Mouse (Mus musculus): ENCODE measurements around the gene Nt5c2. TPM values are rescaled to one million over a fixed set of nuclear protein-coding genes. Genes with fewer than 3 reads are reported as not detected.

Nt5c2 gene
- polyA plus RNA-seq, 1 experiment from 2014 or later = 106 TPM

DNA sequence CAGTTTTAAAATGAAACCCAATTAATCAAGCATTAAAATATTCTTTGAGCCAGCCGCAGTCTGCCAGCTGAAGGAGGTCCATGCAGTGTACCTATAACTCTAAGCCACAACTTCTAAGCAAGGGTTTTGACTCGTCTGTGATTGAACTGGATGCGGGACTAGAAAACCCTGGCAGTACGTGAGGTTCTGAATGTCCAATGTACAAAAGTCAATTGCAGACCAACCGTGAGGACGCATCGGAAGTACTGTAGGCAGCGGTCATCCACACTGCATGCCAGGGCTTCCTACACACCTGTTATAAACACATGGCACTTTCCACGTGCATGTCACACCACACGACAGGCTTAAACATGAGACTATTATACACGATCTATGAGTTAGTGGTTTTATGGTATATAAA is 101.3 kb downstream of the Nt5c2 start:
- 92% methylated on average over 11 of the region's 11 CpGs for WGBS
- ATAC-seq (ENCODE audit: insufficient number of reproducible peaks, insufficient read depth, low FRiP score, low read depth) = no peak

DNA sequence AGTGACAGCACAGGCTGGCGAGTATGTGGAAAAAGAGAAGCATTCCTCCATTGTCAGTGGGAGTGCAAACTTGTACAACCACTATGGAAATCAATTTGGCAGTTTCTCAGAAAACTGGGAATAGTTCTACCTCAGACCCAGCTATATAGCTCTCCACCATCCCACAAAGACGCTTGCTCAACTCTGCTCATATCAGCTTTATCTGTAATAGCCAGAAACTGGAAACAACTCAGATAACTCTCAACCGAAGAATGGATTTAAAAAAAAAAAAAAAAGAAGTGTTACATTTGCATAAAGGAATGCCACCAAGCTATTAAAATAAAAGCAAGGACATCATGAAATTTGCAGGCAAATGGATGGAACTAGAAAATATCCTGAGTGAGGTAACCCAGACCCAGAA is 103.5 kb downstream of the Nt5c2 start:
- Histone ChIP-seq H3K27me3 (ENCODE audit: control insufficient read depth, insufficient read depth, low read length) (no peaks in the 10 kb centered on the region), H3K27ac (ENCODE audit: low read length) (no peak overlapping the region), H3K36me3 (ENCODE audit: control insufficient read depth, insufficient read depth, low read length) (no peaks in the 10 kb centered on the region), H3K4me3 (ENCODE audit: low read depth, low read length) (no peak overlapping the region), H3K4me1 (ENCODE audit: control insufficient read depth, insufficient read depth, low read length) (no peaks in the 10 kb centered on the region), H3K4me2 (replicated peaks; ENCODE audit: low read depth, low read length) (no peak overlapping the region), H3K9ac (replicated peaks; ENCODE audit: low read depth, low read length) (no peak overlapping the region), H3K9me3 (ENCODE audit: control insufficient read depth, low read depth, low read length) (no peaks in the 10 kb centered on the region)
- ATAC-seq (ENCODE audit: insufficient number of reproducible peaks, insufficient read depth, low FRiP score, low read depth) = no peak
- 83% methylated on average over 3 of the region's 3 CpGs for WGBS

More for the DNA sequence above, 101.3 kb downstream of the Nt5c2 start:
- Histone ChIP-seq H3K4me3 (ENCODE audit: low read depth, low read length) (no peak overlapping the region), H3K4me2 (replicated peaks; ENCODE audit: low read depth, low read length) (no peak overlapping the region), H3K36me3 (ENCODE audit: control insufficient read depth, insufficient read depth, low read length) (no peaks in the 10 kb centered on the region), H3K9ac (replicated peaks; ENCODE audit: low read depth, low read length) (no peak overlapping the region), H3K9me3 (ENCODE audit: control insufficient read depth, low read depth, low read length) (no peaks in the 10 kb centered on the region), H3K27me3 (ENCODE audit: control insufficient read depth, insufficient read depth, low read length) (no peaks in the 10 kb centered on the region), H3K27ac (ENCODE audit: low read length) (no peak overlapping the region), H3K4me1 (ENCODE audit: control insufficient read depth, insufficient read depth, low read length) (no peaks in the 10 kb centered on the region)

DNA sequence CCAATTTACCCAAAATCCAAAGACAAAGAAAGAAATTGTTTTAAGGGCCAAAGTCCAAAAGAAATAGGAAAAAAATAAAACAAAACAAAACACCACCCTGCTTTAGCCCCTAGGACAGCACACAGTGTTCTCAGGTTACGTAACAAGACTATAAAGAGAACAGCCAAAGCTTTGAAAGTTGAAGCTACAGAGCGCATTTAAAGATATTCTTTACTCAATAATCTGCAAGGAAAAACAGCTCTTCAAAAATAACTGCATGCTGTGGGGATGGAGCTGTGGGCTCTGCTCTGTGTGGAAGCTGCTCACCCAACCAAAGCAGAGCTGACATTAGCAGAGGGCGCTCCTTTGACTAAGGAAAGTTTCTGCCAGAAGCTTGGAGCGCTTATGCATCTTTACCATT is 106.0 kb downstream of the Nt5c2 start:
- H3K27ac ChIP-seq (ENCODE audit: low read length) = no peak overlapping the region
- ATAC-seq (ENCODE audit: insufficient number of reproducible peaks, insufficient read depth, low FRiP score, low read depth) = no peak
- no peaks in the 10 kb centered on the region for H3K27me3 ChIP-seq (ENCODE audit: control insufficient read depth, insufficient read depth, low read length)
- H3K4me1 ChIP-seq (ENCODE audit: control insufficient read depth, insufficient read depth, low read length) = no peaks in the 10 kb centered on the region
- H3K9ac ChIP-seq (replicated peaks; ENCODE audit: low read depth, low read length) = no peak overlapping the region
- H3K4me2 ChIP-seq (replicated peaks; ENCODE audit: low read depth, low read length) = no peak overlapping the region
- H3K4me3 ChIP-seq (ENCODE audit: low read depth, low read length) = no peak overlapping the region
- peaks cover 5% of the 10 kb centered on the region; the same call in 1 of the 2 replicates for H3K36me3 ChIP-seq (ENCODE audit: control insufficient read depth, insufficient read depth, low read length)
- WGBS = 78% methylated on average over 4 of the region's 4 CpGs
- no peaks in the 10 kb centered on the region for H3K9me3 ChIP-seq (ENCODE audit: control insufficient read depth, low read depth, low read length)

DNA sequence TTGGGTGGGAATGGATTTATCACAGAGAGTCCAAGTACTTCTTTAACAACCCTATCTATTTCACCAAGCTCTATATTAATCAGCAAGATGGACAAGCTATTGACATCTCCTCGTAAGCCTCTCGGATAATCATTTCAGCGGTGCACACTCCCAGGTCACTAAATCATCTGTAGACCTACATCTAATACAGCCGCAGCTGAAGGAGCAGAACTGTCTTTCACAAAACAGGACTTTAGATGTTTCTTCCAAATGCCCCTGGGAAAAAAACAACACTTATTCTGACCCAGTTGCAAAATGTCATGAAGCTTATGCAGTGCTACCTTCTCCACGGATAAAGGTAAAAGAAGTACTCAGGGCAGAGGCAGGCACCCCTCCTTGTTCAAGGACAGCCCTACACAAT is 106.7 kb downstream of the Nt5c2 start:
- Histone ChIP-seq H3K27me3 (ENCODE audit: control insufficient read depth, insufficient read depth, low read length) (no peaks in the 10 kb centered on the region), H3K9ac (replicated peaks; ENCODE audit: low read depth, low read length) (no peak overlapping the region), H3K9me3 (ENCODE audit: control insufficient read depth, low read depth, low read length) (no peaks in the 10 kb centered on the region), H3K4me2 (replicated peaks; ENCODE audit: low read depth, low read length) (no peak overlapping the region), H3K36me3 (ENCODE audit: control insufficient read depth, insufficient read depth, low read length) (peaks cover 11% of the 10 kb centered on the region; the same call in 1 of the 2 replicates), H3K27ac (ENCODE audit: low read length) (no peak overlapping the region), H3K4me1 (ENCODE audit: control insufficient read depth, insufficient read depth, low read length) (no peaks in the 10 kb centered on the region), H3K4me3 (ENCODE audit: low read depth, low read length) (no peak overlapping the region)
- WGBS = 79% methylated on average over 5 of the region's 5 CpGs
- ATAC-seq (ENCODE audit: insufficient number of reproducible peaks, insufficient read depth, low FRiP score, low read depth) = no peak

DNA sequence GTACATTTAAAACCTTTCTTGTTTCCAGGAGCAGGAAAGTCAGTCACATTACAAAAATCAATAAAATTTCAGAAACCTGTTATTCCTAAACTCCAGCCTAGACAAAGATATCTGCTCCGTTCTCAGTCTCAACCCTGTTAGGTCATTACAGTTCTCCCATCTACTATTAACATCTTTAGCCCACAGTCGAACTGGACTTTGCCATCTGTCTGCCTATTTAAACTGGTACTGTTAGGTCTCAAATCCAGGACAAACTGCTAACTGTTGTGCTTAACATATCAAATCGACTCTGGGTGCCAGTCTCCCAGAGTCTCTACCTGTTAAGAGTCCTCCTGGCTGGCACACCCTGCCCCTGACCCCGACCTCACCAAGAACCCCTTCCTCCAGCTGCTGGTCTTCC is 109.0 kb downstream of the Nt5c2 start:
- Histone ChIP-seq H3K27ac (ENCODE audit: low read length) (no peak overlapping the region), H3K4me2 (replicated peaks; ENCODE audit: low read depth, low read length) (no peak overlapping the region), H3K36me3 (ENCODE audit: control insufficient read depth, insufficient read depth, low read length) (peaks cover 15% of the 10 kb centered on the region; the same call in 1 of the 2 replicates), H3K9me3 (ENCODE audit: control insufficient read depth, low read depth, low read length) (no peaks in the 10 kb centered on the region), H3K4me3 (ENCODE audit: low read depth, low read length) (no peak overlapping the region), H3K27me3 (ENCODE audit: control insufficient read depth, insufficient read depth, low read length) (no peaks in the 10 kb centered on the region), H3K9ac (replicated peaks; ENCODE audit: low read depth, low read length) (no peak overlapping the region), H3K4me1 (ENCODE audit: control insufficient read depth, insufficient read depth, low read length) (no peaks in the 10 kb centered on the region)
- 79% methylated on average over 4 of the region's 4 CpGs for WGBS
- ATAC-seq (ENCODE audit: insufficient number of reproducible peaks, insufficient read depth, low FRiP score, low read depth) = no peak

DNA sequence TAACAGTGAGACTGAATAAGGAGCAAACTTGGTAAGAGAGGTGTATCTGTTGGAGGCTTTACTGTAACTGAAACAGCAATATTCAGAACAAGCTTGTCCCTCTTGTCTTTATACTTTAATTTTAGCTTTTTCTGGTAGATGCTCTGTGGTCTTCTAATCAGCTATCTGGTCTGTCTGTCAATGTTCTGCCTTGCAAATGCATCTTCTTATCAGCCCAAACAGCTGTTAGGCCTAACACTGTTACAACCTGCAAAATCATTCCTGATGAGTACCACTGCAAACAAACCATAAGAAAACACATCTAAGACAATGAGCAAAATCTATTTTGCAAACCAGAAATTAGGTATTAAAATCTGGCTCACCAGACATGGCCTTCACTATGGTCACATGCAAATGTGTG is 109.6 kb downstream of the Nt5c2 start:
- H3K27me3 ChIP-seq (ENCODE audit: control insufficient read depth, insufficient read depth, low read length) = no peaks in the 10 kb centered on the region
- H3K4me1 ChIP-seq (ENCODE audit: control insufficient read depth, insufficient read depth, low read length) = no peaks in the 10 kb centered on the region
- no peak overlapping the region for H3K9ac ChIP-seq (replicated peaks; ENCODE audit: low read depth, low read length)
- H3K4me2 ChIP-seq (replicated peaks; ENCODE audit: low read depth, low read length) = no peak overlapping the region
- no peak overlapping the region for H3K4me3 ChIP-seq (ENCODE audit: low read depth, low read length)
- H3K9me3 ChIP-seq (ENCODE audit: control insufficient read depth, low read depth, low read length) = no peaks in the 10 kb centered on the region
- no peak for ATAC-seq (ENCODE audit: insufficient number of reproducible peaks, insufficient read depth, low FRiP score, low read depth)
- H3K27ac ChIP-seq (ENCODE audit: low read length) = no peak overlapping the region
- peaks cover 15% of the 10 kb centered on the region; the same call in 1 of the 2 replicates for H3K36me3 ChIP-seq (ENCODE audit: control insufficient read depth, insufficient read depth, low read length)

DNA sequence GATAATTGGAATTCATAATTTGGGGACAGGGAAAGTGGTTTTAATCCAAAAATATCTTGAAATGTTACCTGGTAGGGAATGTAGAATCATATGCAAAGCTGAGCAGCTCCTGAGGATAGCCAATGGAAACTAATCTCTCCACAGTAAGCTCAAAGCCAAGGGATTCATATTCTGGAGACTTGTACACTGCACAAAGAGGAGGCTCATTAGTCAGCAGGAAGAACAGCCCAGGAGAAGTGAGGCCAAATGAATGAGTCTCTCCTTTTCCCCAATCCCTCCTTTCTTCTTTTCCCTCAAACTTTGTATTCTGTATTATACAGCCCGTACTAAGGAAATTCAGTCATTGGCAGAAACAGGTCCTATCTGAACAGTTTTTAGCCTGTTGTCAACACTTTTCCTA is 110.0 kb downstream of the Nt5c2 start:
- no peak for ATAC-seq (ENCODE audit: insufficient number of reproducible peaks, insufficient read depth, low FRiP score, low read depth)
- WGBS = 96% methylated on average over 1 of the region's 1 CpGs

DNA sequence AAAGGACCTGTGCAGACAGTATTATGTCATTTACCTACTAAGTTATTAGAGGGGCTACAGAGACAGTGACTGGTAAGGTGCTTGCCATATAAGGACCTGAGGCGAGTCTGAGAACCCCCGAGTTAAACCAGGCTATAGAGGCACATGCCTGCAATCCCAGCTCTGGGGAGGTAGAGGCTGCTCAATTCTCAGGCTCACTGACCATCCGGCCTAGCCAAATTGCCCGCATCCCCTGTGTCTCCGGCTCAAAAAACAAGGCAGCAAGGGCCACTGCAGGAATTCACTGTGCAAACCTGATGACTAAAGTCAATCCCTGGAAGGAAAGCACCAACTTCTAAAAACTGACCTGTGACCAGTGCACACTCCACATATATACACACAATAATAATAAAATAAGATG is 111.6 kb downstream of the Nt5c2 start:
- H3K9me3 ChIP-seq (ENCODE audit: control insufficient read depth, low read depth, low read length) = no peaks in the 10 kb centered on the region
- no peak for ATAC-seq (ENCODE audit: insufficient number of reproducible peaks, insufficient read depth, low FRiP score, low read depth)
- H3K27me3 ChIP-seq (ENCODE audit: control insufficient read depth, insufficient read depth, low read length) = no peaks in the 10 kb centered on the region
- 90% methylated on average over 5 of the region's 5 CpGs for WGBS
- H3K9ac ChIP-seq (replicated peaks; ENCODE audit: low read depth, low read length) = no peak overlapping the region
- no peak overlapping the region for H3K4me3 ChIP-seq (ENCODE audit: low read depth, low read length)
- no peak overlapping the region for H3K27ac ChIP-seq (ENCODE audit: low read length)
- peaks cover 18% of the 10 kb centered on the region for H3K36me3 ChIP-seq (ENCODE audit: control insufficient read depth, insufficient read depth, low read length)
- no peaks in the 10 kb centered on the region for H3K4me1 ChIP-seq (ENCODE audit: control insufficient read depth, insufficient read depth, low read length)
- no peak overlapping the region for H3K4me2 ChIP-seq (replicated peaks; ENCODE audit: low read depth, low read length)

More for the DNA sequence above, 110.0 kb downstream of the Nt5c2 start:
- H3K27me3 ChIP-seq (ENCODE audit: control insufficient read depth, insufficient read depth, low read length) = no peaks in the 10 kb centered on the region
- peaks cover 15% of the 10 kb centered on the region; the same call in 1 of the 2 replicates for H3K36me3 ChIP-seq (ENCODE audit: control insufficient read depth, insufficient read depth, low read length)
- H3K4me1 ChIP-seq (ENCODE audit: control insufficient read depth, insufficient read depth, low read length) = no peaks in the 10 kb centered on the region
- no peaks in the 10 kb centered on the region for H3K9me3 ChIP-seq (ENCODE audit: control insufficient read depth, low read depth, low read length)
- no peak overlapping the region for H3K4me2 ChIP-seq (replicated peaks; ENCODE audit: low read depth, low read length)
- H3K27ac ChIP-seq (ENCODE audit: low read length) = no peak overlapping the region
- H3K4me3 ChIP-seq (ENCODE audit: low read depth, low read length) = no peak overlapping the region
- H3K9ac ChIP-seq (replicated peaks; ENCODE audit: low read depth, low read length) = no peak overlapping the region

DNA sequence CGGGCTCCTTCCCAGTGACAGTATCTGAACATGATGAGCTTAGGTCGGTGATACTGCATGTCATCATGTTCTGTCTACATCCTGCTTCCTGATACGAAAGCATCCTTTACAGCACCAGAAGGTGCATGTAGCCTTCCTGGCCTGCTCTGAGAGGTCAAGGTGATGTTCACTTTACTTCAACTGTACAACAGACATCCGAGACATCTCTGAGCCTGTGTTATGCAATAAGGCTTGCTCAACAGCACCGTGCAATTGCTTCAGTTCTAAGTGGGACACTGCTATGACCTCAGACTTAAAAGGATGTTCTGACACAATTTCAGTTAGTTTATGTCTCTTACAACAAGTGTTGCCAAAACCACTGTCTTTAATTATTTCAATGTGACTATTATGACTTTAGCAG is 113.6 kb downstream of the Nt5c2 start:
- Histone ChIP-seq H3K4me1 (ENCODE audit: control insufficient read depth, insufficient read depth, low read length) (no peaks in the 10 kb centered on the region), H3K4me3 (ENCODE audit: low read depth, low read length) (no peak overlapping the region), H3K27me3 (ENCODE audit: control insufficient read depth, insufficient read depth, low read length) (no peaks in the 10 kb centered on the region), H3K9ac (replicated peaks; ENCODE audit: low read depth, low read length) (no peak overlapping the region), H3K9me3 (ENCODE audit: control insufficient read depth, low read depth, low read length) (no peaks in the 10 kb centered on the region), H3K4me2 (replicated peaks; ENCODE audit: low read depth, low read length) (no peak overlapping the region), H3K27ac (ENCODE audit: low read length) (no peak overlapping the region), H3K36me3 (ENCODE audit: control insufficient read depth, insufficient read depth, low read length) (peaks cover 33% of the 10 kb centered on the region)
- ATAC-seq (ENCODE audit: insufficient number of reproducible peaks, insufficient read depth, low FRiP score, low read depth) = no peak
- WGBS = 86% methylated on average over 5 of the region's 5 CpGs
